Mouse (Mus musculus) mouse embryonic stem cell (cell line): Measurements from ENCODE around the gene Gm13278.
"Not testable (repeated sequence)": the region's sequence is repeated elsewhere in the genome, so short reads cannot be mapped to it uniquely, and the experiment has no call there.

Experiments used
- in situ Hi-C, 2 experiments: fragments of 300-500 bp; cut with MboI; formaldehyde crosslinking; loops; 1 replicate in 1 of 2; 3 replicates in 1 of 2; pipeline ENCODE4 v1.14.3; 2019 to 2020; ENCODE audit warnings: low sequenced_read_pairs in 2 of 2, low pct_unique_long_range_greater_than_20kb in 1 of 2, mixed read lengths in 1 of 2; ENCODE audit not compliant: unreplicated experiment in 1 of 2

Gm13278 gene

DNA sequence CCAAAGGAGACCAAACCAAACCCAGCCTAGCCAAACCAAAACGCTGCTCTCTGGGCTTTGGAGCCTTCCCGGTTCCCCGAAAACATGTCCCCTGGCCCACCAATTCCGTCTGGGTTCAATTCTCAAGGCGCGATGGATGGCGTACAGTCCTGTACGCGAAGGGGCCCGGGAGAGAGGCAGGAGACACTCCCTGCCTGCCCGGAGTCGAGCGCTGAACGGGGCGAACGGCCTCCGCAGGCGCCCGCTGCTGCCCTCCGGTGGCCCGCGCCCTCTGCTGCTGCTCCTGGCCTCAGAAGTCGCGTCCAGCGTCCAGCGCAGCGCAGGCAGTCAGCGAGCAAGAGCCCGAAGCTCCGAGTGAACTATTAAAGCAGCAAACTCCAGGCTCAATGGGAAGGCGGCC, 9.0 kb upstream of the Gm13278 start:
- in situ Hi-C loops, result not testable (repeated sequence)

DNA sequence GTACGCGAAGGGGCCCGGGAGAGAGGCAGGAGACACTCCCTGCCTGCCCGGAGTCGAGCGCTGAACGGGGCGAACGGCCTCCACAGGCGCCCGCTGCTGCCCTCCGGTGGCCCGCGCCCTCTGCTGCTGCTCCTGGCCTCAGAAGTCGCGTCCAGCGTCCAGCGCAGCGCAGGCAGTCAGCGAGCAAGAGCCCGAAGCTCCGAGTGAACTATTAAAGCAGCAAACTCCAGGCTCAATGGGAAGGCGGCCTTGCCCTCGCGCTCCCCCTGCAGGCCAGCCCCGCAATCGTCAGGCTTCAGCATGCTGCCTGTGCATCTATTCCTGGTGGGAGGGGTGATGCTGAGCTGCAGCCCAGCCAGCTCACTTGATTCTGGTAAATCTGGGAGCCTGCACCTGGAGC, 5.9 kb upstream of the Gm13278 start, which contains the start of gene Gm13276:
Gene Gm13276, plus strand, starts transcription at position 301 of the 400 bp plus-strand sequence.
- in situ Hi-C loops, result not testable (repeated sequence)

DNA sequence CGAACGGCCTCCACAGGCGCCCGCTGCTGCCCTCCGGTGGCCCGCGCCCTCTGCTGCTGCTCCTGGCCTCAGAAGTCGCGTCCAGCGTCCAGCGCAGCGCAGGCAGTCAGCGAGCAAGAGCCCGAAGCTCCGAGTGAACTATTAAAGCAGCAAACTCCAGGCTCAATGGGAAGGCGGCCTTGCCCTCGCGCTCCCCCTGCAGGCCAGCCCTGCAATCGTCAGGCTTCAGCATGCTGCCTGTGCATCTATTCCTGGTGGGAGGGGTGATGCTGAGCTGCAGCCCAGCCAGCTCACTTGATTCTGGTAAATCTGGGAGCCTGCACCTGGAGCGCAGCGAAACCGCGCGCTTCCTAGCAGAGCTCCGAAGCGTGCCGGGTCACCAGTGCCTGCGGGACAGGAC, 2.9 kb upstream of the Gm13278 start, which contains the start of gene Gm13277:
Gene Gm13277, plus strand, starts transcription at position 231 of the 400 bp plus-strand sequence.
- in situ Hi-C loops, result not testable (repeated sequence)

DNA sequence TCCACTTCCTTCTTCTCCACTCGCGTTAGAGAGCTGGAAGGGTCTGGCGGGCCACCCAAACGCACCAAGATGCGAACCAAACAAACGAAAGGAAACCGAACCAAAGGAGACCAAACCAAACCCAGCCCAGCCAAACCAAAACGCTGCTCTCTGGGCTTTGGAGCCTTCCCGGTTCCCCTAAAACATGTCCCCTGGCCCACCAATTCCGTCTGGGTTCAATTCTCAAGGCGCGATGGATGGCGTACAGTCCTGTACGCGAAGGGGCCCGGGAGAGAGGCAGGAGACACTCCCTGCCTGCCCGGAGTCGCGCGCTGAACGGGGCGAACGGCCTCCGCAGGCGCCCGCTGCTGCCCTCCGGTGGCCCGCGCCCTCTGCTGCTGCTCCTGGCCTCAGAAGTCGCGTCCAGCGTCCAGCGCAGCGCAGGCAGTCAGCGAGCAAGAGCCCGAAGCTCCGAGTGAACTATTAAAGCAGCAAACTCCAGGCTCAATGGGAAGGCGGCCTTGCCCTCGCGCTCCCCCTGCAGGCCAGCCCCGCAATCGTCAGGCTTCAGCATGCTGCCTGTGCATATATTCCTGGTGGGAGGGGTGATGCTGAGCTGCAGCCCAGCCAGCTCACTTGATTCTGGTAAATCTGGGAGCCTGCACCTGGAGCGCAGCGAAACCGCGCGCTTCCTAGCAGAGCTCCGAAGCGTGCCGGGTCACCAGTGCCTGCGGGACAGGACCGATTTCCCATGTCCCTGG, 2.8 kb downstream of the Gm13278 start, which contains the start of gene Gm13275:
Gene Gm13275, plus strand, starts transcription at position 552 of the 740 bp plus-strand sequence.
- in situ Hi-C loops, result not testable (repeated sequence)

DNA sequence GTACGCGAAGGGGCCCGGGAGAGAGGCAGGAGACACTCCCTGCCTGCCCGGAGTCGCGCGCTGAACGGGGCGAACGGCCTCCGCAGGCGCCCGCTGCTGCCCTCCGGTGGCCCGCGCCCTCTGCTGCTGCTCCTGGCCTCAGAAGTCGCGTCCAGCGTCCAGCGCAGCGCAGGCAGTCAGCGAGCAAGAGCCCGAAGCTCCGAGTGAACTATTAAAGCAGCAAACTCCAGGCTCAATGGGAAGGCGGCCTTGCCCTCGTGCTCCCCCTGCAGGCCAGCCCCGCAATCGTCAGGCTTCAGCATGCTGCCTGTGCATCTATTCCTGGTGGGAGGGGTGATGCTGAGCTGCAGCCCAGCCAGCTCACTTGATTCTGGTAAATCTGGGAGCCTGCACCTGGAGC, 5.7 kb downstream of the Gm13278 start, which contains the start of gene Gm13279:
Gene Gm13279, plus strand, starts transcription at position 301 of the 400 bp plus-strand sequence.
- in situ Hi-C loops, result not testable (repeated sequence)

DNA sequence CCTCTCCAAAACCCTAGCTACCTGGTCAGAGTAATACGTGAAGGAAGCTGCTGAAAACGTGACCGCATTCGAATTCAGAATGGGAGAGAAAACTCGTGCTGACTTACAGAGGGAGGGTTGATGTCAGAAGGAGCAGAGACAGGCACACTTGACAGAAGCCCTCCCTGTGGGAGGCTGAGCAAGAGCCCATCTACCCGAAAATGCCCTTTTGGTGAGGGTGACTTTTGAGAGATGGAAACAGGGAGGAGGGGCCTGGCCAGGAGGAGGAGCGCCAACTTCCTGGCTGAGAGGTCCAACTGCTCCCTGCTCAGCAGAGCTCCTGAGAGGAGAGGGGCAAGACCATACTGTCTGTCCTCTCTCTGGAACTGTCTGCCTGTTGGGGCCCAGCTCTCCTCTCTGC, 8.0 kb downstream of the Gm13278 start, which contains the start of gene Gm13285:
Gene Gm13285, plus strand, starts transcription at position 301 of the 400 bp plus-strand sequence.
- in situ Hi-C loops, result not testable (repeated sequence)

DNA sequence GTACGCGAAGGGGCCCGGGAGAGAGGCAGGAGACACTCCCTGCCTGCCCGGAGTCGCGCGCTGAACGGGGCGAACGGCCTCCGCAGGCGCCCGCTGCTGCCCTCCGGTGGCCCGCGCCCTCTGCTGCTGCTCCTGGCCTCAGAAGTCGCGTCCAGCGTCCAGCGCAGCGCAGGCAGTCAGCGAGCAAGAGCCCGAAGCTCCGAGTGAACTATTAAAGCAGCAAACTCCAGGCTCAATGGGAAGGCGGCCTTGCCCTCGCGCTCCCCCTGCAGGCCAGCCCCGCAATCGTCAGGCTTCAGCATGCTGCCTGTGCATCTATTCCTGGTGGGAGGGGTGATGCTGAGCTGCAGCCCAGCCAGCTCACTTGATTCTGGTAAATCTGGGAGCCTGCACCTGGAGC, 11.6 kb downstream of the Gm13278 start, which contains the start of gene Gm13287:
Gene Gm13287, plus strand, starts transcription at position 301 of the 400 bp plus-strand sequence.
- in situ Hi-C loops, result not testable (repeated sequence)

DNA sequence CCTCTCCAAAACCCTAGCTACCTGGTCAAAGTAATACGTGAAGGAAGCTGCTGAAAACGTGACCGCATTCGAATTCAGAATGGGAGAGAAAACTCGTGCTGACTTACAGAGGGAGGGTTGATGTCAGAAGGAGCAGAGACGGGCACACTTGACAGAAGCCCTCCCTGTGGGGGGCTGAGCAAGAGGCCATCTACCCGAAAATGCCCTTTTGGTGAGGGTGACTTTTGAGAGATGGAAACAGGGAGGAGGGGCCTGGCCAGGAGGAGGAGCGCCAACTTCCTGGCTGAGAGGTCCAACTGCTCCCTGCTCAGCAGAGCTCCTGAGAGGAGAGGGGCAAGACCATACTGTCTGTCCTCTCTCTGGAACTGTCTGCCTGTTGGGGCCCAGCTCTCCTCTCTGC, 13.9 kb downstream of the Gm13278 start, which contains the start of gene Gm13288:
Gene Gm13288, plus strand, starts transcription at position 301 of the 400 bp plus-strand sequence.
- in situ Hi-C loops, result not testable (repeated sequence)

DNA sequence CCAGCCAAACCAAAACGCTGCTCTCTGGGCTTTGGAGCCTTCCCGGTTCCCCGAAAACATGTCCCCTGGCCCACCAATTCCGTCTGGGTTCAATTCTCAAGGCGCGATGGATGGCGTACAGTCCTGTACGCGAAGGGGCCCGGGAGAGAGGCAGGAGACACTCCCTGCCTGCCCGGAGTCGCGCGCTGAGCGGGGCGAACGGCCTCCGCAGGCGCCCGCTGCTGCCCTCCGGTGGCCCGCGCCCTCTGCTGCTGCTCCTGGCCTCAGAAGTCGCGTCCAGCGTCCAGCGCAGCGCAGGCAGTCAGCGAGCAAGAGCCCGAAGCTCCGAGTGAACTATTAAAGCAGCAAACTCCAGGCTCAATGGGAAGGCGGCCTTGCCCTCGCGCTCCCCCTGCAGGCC, 14.4 kb downstream of the Gm13278 start:
- in situ Hi-C loops, result not testable (repeated sequence)

DNA sequence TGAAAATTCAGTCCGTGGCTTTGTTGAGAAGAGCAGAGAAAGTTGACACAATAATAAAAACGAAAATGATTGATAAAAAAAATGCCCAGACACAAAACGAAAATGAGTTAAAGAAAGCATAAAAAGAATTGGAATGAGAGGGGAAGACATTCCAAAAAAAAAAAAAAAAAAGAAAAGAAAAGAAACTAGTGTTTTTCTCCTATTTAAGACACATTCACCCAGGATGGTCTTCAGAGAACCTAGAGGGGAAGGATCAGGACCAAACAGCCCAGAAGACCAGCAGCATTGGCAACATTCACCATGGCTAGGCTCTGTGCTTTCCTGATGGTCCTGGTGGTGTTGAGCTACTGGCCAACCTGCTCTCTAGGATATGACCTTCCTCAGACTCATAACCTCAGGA, 24.6 kb downstream of the Gm13278 start, which contains the start of gene Ifna7:
Gene Ifna7, plus strand, starts transcription at position 301 of the 400 bp plus-strand sequence.
- in situ Hi-C loops, result loop anchor here in 1 of 2 experiments (10.0 kb wide), 1 partner anchor 131 kb away; the partner anchor contains the start of gene Ifna2

DNA sequence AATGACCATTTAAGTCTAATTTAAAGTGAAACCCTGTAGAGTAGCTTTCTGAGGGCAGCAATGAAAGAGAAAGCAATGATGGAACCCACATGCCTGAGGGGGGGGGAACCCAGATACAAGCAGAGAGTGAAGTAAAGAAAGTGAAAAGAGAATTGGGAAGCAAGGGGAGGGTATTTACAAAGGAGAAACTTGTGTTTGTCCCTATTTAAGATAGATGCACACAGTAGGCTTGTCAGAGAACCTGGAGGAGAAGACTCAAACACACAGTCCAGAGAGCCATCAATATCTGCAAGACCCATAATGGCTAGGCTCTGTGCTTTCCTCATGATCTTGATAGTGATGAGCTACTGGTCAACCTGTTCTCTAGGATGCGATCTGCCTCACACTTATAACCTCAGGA, 28.3 kb downstream of the Gm13278 start, which contains the start of gene Ifna11:
Gene Ifna11, plus strand, starts transcription at position 301 of the 400 bp plus-strand sequence.
- in situ Hi-C loops, result loop anchor here in 1 of 2 experiments (10.0 kb wide), 1 partner anchor 135 kb away; the partner anchor contains the start of gene Ifna2

DNA sequence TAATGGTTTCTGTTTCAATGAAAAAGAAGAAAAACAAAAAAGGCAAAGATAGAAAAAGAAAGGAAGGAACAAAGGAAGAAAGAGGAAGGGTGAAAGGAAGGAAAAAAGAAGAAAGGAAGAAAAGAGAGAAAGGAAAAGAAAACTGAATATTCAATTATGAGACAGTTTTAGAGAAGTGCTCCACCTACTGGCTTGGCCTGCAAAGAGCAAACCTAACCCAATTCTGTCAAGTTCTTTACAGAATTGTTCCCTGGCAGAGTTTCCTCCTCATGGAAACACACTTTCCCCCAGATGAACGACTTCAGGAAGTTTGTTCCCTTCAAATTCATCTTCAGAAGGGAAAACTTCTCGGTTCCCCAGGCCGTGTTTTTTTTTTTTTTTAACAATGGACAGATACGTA, 31.6 kb downstream of the Gm13278 start:
- in situ Hi-C loops, result no loop called here

DNA sequence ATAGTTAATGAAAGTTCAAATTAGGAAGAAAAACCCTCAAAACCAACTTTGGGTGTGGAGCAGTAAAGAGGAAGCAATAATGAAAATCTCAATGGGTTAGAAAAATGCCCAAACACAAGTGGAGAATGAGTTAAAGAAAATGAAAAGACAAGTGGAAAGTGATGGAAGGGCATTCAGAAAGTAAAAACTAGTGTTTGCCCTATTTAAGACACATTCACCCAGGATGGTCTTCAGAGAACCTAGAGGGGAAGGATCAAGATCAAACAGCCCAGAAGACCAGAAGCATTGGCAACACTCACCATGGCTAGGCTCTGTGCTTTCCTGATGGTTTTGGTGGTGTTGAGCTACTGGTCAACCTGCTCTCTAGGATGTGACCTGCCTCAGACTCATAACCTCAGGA, 35.8 kb downstream of the Gm13278 start, which contains the start of gene Ifna6:
Gene Ifna6, plus strand, starts transcription at position 301 of the 400 bp plus-strand sequence.
- in situ Hi-C loops, result not testable (repeated sequence)

DNA sequence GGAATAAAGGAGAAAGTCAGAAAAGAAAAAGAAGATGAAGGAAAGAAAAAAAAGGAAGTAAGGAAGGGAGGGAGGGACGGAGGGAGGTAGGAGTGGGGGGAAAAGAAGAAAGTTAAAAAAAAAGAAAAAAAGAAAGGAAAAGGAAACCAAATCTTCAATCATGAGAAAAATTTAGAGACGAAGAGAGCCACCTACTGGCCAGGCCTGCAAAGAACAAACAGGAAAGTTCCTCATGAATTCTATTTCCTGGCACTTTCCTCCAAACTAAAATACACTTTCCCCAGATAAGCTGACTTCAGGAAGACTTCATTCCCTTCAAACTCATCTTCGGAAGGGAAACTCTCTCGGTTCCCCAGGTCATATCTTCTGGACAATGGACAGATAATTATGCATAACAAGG, 39.2 kb downstream of the Gm13278 start:
- in situ Hi-C loops, result no loop called here

DNA sequence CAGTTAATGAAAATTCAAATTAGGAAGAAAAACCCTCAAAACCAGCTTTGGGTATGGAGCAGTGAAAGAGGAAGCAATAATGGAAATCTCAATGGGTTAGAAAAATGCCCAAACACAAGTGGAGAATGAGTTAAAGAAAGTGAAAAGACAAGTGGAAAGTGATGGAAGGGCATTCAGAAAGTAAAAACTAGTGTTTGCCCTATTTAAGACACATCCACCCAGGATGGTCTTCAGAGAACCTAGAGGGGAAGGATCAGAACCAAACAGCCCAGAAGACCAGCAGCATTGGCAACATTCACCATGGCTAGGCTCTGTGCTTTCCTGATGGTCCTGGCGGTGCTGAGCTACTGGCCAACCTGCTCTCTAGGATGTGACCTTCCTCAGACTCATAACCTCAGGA, 43.9 kb downstream of the Gm13278 start, which contains the start of gene Ifna5:
Gene Ifna5, plus strand, starts transcription at position 301 of the 400 bp plus-strand sequence.
- in situ Hi-C loops, result not testable (repeated sequence)

DNA sequence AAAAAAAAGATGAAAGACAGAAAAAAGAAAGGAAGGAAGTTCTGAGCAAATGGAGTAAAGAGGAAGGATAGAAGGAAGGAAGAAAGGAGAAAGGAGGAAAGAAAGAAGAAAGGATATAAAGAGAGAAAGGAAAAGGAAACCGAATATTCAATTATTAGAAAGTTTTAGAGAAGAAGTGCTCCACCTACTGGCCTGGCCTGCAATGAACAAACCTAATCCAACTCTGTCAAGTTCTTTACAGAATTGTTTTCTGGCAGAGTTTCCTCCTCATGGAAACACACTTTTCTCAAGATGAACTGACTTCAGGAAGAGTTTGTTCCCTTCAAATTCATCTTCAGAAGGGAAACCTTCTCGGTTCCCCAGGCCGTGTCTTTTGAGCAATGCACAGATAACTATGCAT, 47.5 kb downstream of the Gm13278 start:
- in situ Hi-C loops, result no loop called here

DNA sequence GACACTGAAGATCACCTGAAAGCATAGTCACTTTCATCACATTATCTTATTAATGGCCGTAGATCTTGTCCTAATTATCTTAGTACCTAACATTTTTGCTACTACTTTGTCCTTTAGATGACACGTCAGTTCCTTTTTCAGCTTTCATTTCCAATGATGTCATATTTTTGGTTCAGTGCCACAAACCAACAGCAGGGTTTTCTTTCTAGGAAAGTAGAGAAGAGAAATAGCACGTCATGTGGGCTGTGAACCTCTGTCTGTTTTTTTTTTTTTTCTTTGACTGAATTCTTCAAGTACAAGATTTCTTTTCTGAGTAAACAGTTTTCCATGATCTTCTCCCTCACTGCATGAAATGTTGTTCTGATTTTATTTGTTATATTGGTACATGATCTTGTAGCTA, 48.7 kb downstream of the Gm13278 start:
- in situ Hi-C loops, result no loop called here

DNA sequence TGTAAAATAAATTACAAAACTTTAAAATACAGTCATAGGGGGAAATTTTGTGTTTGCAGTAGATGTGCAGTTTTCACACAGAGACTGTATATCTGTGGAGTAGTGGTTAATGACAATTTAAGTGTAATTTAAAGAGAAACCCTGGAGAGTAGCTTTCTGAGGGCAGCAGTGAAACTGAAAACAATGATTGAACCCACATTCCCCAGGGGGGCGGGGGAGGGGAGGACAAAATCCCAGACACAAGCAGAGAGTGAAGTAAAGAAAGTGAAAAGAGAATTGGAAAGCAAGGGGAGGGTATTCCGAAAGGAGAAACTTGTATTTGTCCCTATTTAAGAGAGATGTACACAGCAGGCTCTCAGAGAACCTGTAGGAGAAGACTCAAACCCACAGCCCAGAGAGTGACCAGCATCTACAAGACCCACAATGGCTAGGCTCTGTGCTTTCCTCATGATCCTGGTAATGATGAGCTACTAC, 50.1 kb downstream of the Gm13278 start, which contains the start of gene Ifna4:
Gene Ifna4, plus strand, starts transcription at position 424 of the 474 bp plus-strand sequence.
- in situ Hi-C loops, result no loop called here
